Mouse (Mus musculus): ENCODE measurements at regions not wholly inside any gene's neighbourhood (a gene's known extent, or its start where the extent isn't known, plus 50 kb on each side); places are given as distances from the start of the nearest gene placed in this dataset.

GRCm38 (mm10) chr11:63793732-63794503 lies 128.2 kb downstream of the Hs3st3b1 start:
- no peak for TF ChIP-seq POLR2A (IDR thresholded peaks at IDR 0.05; ENCODE audit: borderline replicate concordance, control insufficient read depth, low read depth, low read length)
- no peak for TF ChIP-seq CTCF (IDR thresholded peaks at IDR 0.05; ENCODE audit: control insufficient read depth, insufficient read depth, low read length)

All from bone marrow, adult 2 months (tissue).